Comparison of ENCODE assay signal across 23 mouse cellular contexts in genomic region chr7:130653036-130653555, GRCm38 (mm10).
A peak's percentile ranks its signal among the peaks of the same experiment; 100 is the strongest.
DNase-seq lines count a peak whose midpoint lies in the region; ATAC-seq lines count a peak whose summit lies in the region.
"Had no signal": no experiment of that assay in that cellular context is flagged by ENCODE, and none has a peak within 500 bp of the region (broad histone marks: within the 10 kb centered on the region; RNA-seq: fewer than 3 reads in every experiment).

No protein-coding gene starts in this region.

- ATAC-seq in forebrain, embryonic 12.5 days (ENCODE audit: low FRiP score) = no peak
- ATAC-seq in forebrain, embryonic 14.5 days = no peak
- ATAC-seq in heart, embryonic 14.5 days (ENCODE audit: insufficient number of reproducible peaks, insufficient read depth, low FRiP score, low read depth) = no peak
- ATAC-seq: CD4-positive, CD25-positive, alpha-beta regulatory T cell, adult 4 months; forebrain, embryonic 15.5 days; inflammation-experienced regulatory T-cells, adult 6 months had no signal

- H3K27ac ChIP-seq in forebrain, embryonic 12.5 days = 0 out of 2 replicates have a peak overlapping the region, but pooled peaks have one; percentile 4
- H3K27ac ChIP-seq in forebrain, embryonic 14.5 days (ENCODE audit: low read depth, low read length) = no peak overlapping the region
- peak overlapping the region in 1 of 2 experiments; percentile 88; a peak in 1 of 4 replicates for H3K27ac ChIP-seq in heart, embryonic 14.5 days (replicated peaks in 1 of 2; ENCODE audit: control insufficient read depth in 1 of 2, insufficient read depth in 1 of 2, low read depth in 2 of 2, low read length in 2 of 2)
- H3K27ac ChIP-seq: forebrain, embryonic 15.5 days; kidney, embryonic 15.5 days; left cerebral cortex, adult 2 months; limb, embryonic 10.5 days; liver, embryonic 13.5 days; lung, embryonic 15.5 days; macrophage had no signal

- no peak overlapping the region for H3K4me2 ChIP-seq in forebrain, embryonic 12.5 days
- H3K4me2 ChIP-seq in forebrain, embryonic 14.5 days (ENCODE audit: low read length) = no peak overlapping the region
- peak overlapping the region; percentile 24 for H3K4me2 ChIP-seq in heart, embryonic 14.5 days (ENCODE audit: low read length)
- H3K4me2 ChIP-seq: forebrain, embryonic 15.5 days; kidney, embryonic 15.5 days; liver, embryonic 13.5 days; lung, embryonic 15.5 days had no signal

- H3K9ac ChIP-seq in forebrain, embryonic 12.5 days = no peak overlapping the region
- H3K9ac ChIP-seq in forebrain, embryonic 14.5 days (ENCODE audit: low read length) = no peak overlapping the region
- H3K9ac ChIP-seq in heart, embryonic 14.5 days (ENCODE audit: low read length) = no peak overlapping the region
- H3K9ac ChIP-seq: forebrain, embryonic 15.5 days; kidney, embryonic 15.5 days; liver, embryonic 13.5 days; lung, embryonic 15.5 days had no signal

- no peaks in the 10 kb centered on the region for H3K36me3 ChIP-seq in forebrain, embryonic 12.5 days (replicated peaks)
- no peaks in the 10 kb centered on the region for H3K36me3 ChIP-seq in forebrain, embryonic 14.5 days (ENCODE audit: control insufficient read depth, insufficient read depth, low read length)
- no peaks in the 10 kb centered on the region for H3K36me3 ChIP-seq in heart, embryonic 14.5 days (ENCODE audit: control insufficient read depth, insufficient read depth, low read length)
- H3K36me3 ChIP-seq: forebrain, embryonic 15.5 days; G1E; kidney, embryonic 15.5 days; limb, embryonic 10.5 days; liver, embryonic 13.5 days; lung, embryonic 15.5 days had no signal

- no peak overlapping the region for H3K4me3 ChIP-seq in forebrain, embryonic 12.5 days (replicated peaks)
- H3K4me3 ChIP-seq in forebrain, embryonic 14.5 days (ENCODE audit: low read depth, low read length) = no peak overlapping the region
- no peak overlapping the region for H3K4me3 ChIP-seq in heart, embryonic 14.5 days (ENCODE audit: control insufficient read depth in 1 of 2, insufficient read depth in 1 of 2, low read depth in 1 of 2, low read length in 2 of 2)
- H3K4me3 ChIP-seq: forebrain, embryonic 15.5 days; kidney, embryonic 15.5 days; left cerebral cortex, adult 2 months; limb, embryonic 10.5 days; liver, embryonic 13.5 days; lung, embryonic 15.5 days had no signal

- intact Hi-C loops in heart, postnatal 10 days (cut with DNase I) = no loop called here

- H3K4me1 ChIP-seq in forebrain, embryonic 12.5 days = peaks cover 33% of the 10 kb centered on the region
- peaks cover 6% of the 10 kb centered on the region for H3K4me1 ChIP-seq in forebrain, embryonic 14.5 days (ENCODE audit: control insufficient read depth, insufficient read depth, low read length)
- peaks cover 62 to 92% of the 10 kb centered on the region in 2 experiments for H3K4me1 ChIP-seq in heart, embryonic 14.5 days (ENCODE audit: control insufficient read depth in 2 of 2, insufficient read depth in 2 of 2, low read length in 2 of 2)

- H3K9me3 ChIP-seq in forebrain, embryonic 12.5 days = no peaks in the 10 kb centered on the region
- no peaks in the 10 kb centered on the region for H3K9me3 ChIP-seq in forebrain, embryonic 14.5 days (replicated peaks; ENCODE audit: control insufficient read depth, low read length)
- no peaks in the 10 kb centered on the region for H3K9me3 ChIP-seq in heart, embryonic 14.5 days (ENCODE audit: control insufficient read depth, low read length)
- H3K9me3 ChIP-seq: forebrain, embryonic 15.5 days; kidney, embryonic 15.5 days; limb, embryonic 10.5 days; liver, embryonic 13.5 days; lung, embryonic 15.5 days had no signal

- WGBS in forebrain, embryonic 12.5 days = 52% methylated on average over 6 of the region's 6 CpGs
- WGBS in forebrain, embryonic 14.5 days = 43% methylated on average over 6 of the region's 6 CpGs
- 70% methylated on average over 6 of the region's 6 CpGs for WGBS in heart, embryonic 14.5 days

- DNase-seq in forebrain, embryonic 14.5 days (ENCODE audit: low spot score) = no peak
- DNase-seq in heart, postnatal 10 days = no peak
- peak; percentile 46 to 82 for DNase-seq in kidney, postnatal 36 days
- no peak for DNase-seq in kidney, postnatal 10 days
- peak; percentile 48 for DNase-seq in MN1 (ENCODE audit: low spot score)
- DNase-seq in Muller cell, postnatal 12 days (ENCODE audit: inconsistent ontology term) = no peak
- DNase-seq: adrenal gland, adult 8-10 months; cerebellum, adult 11-12 months; cerebellum, postnatal 36 days; liver, embryonic 13.5 days; spleen, adult 18-20 months; thymus, adult 18-20 months had no signal

- no peaks in the 10 kb centered on the region for H3K27me3 ChIP-seq in forebrain, embryonic 12.5 days
- H3K27me3 ChIP-seq in forebrain, embryonic 14.5 days (replicated peaks; ENCODE audit: control insufficient read depth, insufficient read depth, low read length) = no peaks in the 10 kb centered on the region
- H3K27me3 ChIP-seq in heart, embryonic 14.5 days (ENCODE audit: control insufficient read depth, insufficient read depth, low read length) = no peaks in the 10 kb centered on the region
- H3K27me3 ChIP-seq: forebrain, embryonic 15.5 days; kidney, embryonic 15.5 days; liver, embryonic 13.5 days; lung, embryonic 15.5 days had no signal

Comparison
In these comparisons a context has a peak if more than half of its experiments do, and no peak if none do; other contexts are left out.
1. DNase-seq: peak in kidney, postnatal 36 days (2 of 2) and MN1 (single experiment); none in forebrain, embryonic 14.5 days (single experiment), heart, postnatal 10 days (0 of 2), kidney, postnatal 10 days (single experiment) and Muller cell, postnatal 12 days (single experiment).